Mouse (Mus musculus): ENCODE data around the gene Paqr3.

DNA sequence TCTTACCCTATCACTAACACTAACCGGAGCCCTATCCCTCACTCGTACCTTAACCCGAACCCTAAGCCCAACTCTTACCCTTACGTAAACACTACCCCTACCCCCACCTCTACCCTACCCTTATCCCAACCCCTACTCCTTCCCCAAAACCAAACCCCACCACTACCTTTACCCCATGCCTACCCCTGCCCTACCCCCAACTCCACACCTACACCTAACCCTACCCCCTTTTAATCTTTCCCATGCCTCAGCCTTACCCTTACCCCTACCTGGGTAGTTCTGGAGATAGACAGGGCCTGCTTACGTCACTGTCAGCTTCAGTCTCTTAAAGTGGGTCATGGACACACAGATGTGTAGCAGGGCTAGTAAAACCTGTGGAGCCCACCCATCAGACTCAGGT lies 62.5 kb downstream of the Paqr3 start:
- no peak for TF ChIP-seq CTCF (IDR thresholded peaks at IDR 0.05; ENCODE audit: low read depth)
- no peak for TF ChIP-seq EP300 (optimal IDR thresholded peaks at IDR 0.05)

All from stomach, postnatal 0 days (tissue).